Mouse (Mus musculus): Measurements from ENCODE around the gene Kif1c. TPM values are rescaled to one million over a fixed set of nuclear protein-coding genes. Genes with fewer than 3 reads are reported as not detected.

Kif1c gene
- polyA plus RNA-seq (2015; fragmentation: Nextera tagmentation; extraction: Ambion mirVana): 4.2 and 4.6 TPM in 2 replicates

DNA sequence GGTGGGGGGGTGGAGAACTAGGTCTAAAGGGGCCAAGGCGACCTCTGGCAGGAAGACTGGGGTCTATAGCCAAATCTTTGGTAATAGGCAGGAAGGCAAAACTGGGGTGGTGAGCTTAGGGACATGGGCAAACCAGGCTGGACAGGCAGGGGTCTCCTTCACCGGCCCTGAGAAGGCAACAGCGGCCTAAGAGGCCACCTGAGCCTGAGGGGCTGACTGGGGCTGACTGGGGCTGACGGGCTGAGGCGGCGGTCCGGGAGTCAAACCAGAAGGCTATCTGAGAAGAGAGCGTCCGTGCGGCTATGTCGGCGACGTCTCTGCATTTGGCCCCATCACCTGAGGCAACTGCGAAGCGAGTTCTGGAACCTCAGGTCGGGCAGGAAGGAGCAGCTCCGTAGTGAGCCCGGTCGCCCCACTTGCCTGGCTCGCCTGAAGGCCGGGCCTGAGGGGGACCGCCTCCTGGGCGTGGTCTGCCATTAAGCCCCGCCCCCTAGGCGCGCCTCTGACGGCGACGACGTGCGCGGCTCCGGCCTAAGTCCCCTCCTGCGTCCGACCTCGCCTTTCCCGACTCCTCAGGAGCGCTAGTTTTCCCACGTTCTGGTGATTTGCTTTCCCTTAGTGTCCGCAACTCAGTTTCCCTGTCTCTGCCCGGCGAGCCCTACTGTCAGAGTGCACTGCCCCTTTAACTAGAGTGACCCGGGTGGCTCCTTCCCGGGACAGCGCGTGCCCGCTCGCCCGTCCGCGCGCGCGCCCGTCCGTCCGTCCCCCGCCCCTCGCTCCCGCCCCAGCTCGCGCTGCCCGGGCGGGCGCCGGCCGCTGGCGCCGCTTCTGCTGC lies at the start of gene Kif1c, which contains the start of gene Inca1:
Kif1c (plus strand) TSS at position 827 of the 835 bp plus-strand sequence.
Inca1 (minus strand) TSS at position 434 of the 835 bp plus-strand sequence.
- 1% methylated on average over 57 of the region's 69 CpGs for WGBS
- peak within 1 kb of the TSS; percentile 80 for H3K4me2 ChIP-seq
- peak within 1 kb of the TSS; percentile 88 for H3K9ac ChIP-seq
- peak within 1 kb of the TSS; percentile 85 for H3K4me3 ChIP-seq (replicated peaks)
- peak; percentile 95 for ATAC-seq (ENCODE audit: insufficient read depth, low FRiP score, low read depth)
- H3K9me3 ChIP-seq: no peaks in the 10 kb centered on the region
- H3K27me3 ChIP-seq (replicated peaks): no peaks in the 10 kb centered on the region
- peaks cover 19% of the 10 kb centered on the region for H3K4me1 ChIP-seq
- peaks cover 13% of the 10 kb centered on the region for H3K36me3 ChIP-seq
- H3K27ac ChIP-seq: peak within 1 kb of the TSS; percentile 94

GRCm38 (mm10) chr11:70651391-70651790 lies 49.0 kb upstream of the Kif1c start:
- H3K36me3 ChIP-seq: peaks cover 36% of the 10 kb centered on the region
- no peak for ATAC-seq (ENCODE audit: insufficient read depth, low FRiP score, low read depth)

GRCm38 (mm10) chr11:70652029-70652883 lies 48.1 kb upstream of the Kif1c start:
- Histone ChIP-seq H3K4me1 (peaks cover 58% of the 10 kb centered on the region), H3K27me3 (replicated peaks) (no peaks in the 10 kb centered on the region), H3K27ac (peak overlapping the region; percentile 97), H3K4me2 (peak overlapping the region; percentile 94), H3K36me3 (peaks cover 36% of the 10 kb centered on the region), H3K9me3 (no peaks in the 10 kb centered on the region), H3K4me3 (replicated peaks) (peak overlapping the region; percentile 73), H3K9ac (peak overlapping the region; percentile 89)
- WGBS: 46% methylated on average over 12 of the region's 12 CpGs
- ATAC-seq (ENCODE audit: insufficient read depth, low FRiP score, low read depth): no peak

More at GRCm38 (mm10) chr11:70651391-70651790, 49.0 kb upstream of the Kif1c start:
- Histone ChIP-seq H3K27me3 (replicated peaks) (no peaks in the 10 kb centered on the region), H3K9me3 (no peaks in the 10 kb centered on the region), H3K27ac (peak overlapping the region; percentile 97), H3K9ac (no peak overlapping the region), H3K4me1 (peaks cover 50% of the 10 kb centered on the region), H3K4me3 (replicated peaks) (peak overlapping the region; percentile 5), H3K4me2 (peak overlapping the region; percentile 94)
- 54% methylated on average over 2 of the region's 2 CpGs for WGBS

DNA sequence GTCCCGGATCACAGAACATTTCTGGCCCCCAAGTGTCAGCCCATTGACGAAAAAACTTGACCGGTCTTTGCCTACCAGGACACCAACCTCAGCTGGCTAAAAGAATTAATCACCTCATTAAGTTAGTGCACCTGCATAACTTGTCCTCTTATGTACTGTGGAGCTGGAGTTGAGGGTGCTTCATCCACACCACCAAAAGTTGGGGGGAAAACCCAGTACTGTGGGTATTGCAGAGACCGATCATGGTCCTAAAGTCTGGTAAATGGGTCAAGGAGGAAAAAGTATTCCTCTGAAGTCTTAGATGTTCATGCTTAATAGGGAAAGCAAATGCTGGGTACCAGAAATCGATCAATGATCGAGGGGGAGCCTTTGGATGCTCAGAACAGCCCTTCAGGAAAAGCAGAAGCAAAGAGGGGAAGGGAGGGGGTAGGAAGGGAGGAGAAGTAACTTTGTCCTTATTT lies 47.4 kb upstream of the Kif1c start:
- Histone ChIP-seq H3K36me3 (peaks cover 36% of the 10 kb centered on the region), H3K9ac (peak overlapping the region; percentile 89), H3K4me2 (peak overlapping the region; percentile 94), H3K9me3 (no peaks in the 10 kb centered on the region), H3K4me1 (peaks cover 61% of the 10 kb centered on the region), H3K4me3 (replicated peaks) (peak overlapping the region; percentile 73), H3K27ac (peak overlapping the region; percentile 97), H3K27me3 (replicated peaks) (no peaks in the 10 kb centered on the region)
- WGBS: 34% methylated on average over 6 of the region's 6 CpGs
- ATAC-seq (ENCODE audit: insufficient read depth, low FRiP score, low read depth): no peak

DNA sequence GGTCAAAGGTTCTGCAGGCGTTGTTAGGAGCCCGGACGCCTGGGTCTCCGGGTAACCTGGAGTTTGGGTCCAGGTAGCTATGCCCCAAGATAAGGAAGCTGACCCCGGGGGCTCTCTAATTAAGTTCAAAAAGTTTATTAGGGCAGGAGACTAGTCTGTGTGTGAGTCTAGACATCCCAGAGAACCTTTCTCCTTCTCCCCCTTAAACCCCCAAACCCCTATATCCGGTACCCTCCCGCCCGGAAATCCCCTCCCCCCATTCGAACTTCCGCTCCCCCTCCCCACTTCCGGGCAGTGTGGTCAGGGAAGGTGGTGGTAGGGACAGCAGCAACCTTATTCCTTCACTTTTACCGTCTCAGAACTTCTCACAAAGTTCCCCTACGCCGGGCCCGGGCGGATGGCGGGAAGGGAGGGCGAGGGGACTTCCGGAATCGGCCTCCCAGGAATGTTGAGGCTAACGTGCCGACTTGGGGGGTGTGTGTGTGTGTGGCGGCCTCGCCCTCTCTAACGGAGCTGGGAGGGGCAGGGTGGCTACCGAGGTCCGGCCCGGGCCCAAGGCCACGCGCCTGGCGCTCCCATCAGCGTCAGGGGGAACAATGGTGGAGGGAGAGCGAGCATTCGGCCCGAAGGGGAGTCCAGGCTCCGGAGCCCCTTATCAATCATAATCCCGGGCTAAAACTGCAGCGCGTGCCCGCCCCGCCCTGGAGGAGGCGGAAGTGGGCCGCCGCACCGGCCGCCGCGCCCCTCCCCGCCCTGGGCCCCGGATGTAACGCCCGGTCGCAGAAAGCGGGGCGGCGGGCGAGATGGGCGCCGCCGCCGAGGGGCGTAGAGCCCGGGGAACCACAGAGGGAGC lies 46.8 kb upstream of the Kif1c start:
- peak overlapping the region; percentile 73 for H3K4me3 ChIP-seq (replicated peaks)
- no peaks in the 10 kb centered on the region for H3K9me3 ChIP-seq
- under 1% methylated on average over 58 of the region's 63 CpGs for WGBS
- peak overlapping the region; percentile 94 for H3K4me2 ChIP-seq
- peak overlapping the region; percentile 89 for H3K9ac ChIP-seq
- peak overlapping the region; percentile 97 for H3K27ac ChIP-seq
- peak; percentile 45; the same call in 1 of the 2 replicates for ATAC-seq (ENCODE audit: insufficient read depth, low FRiP score, low read depth)
- H3K36me3 ChIP-seq: peaks cover 35% of the 10 kb centered on the region
- H3K4me1 ChIP-seq: peaks cover 62% of the 10 kb centered on the region
- H3K27me3 ChIP-seq (replicated peaks): no peaks in the 10 kb centered on the region

DNA sequence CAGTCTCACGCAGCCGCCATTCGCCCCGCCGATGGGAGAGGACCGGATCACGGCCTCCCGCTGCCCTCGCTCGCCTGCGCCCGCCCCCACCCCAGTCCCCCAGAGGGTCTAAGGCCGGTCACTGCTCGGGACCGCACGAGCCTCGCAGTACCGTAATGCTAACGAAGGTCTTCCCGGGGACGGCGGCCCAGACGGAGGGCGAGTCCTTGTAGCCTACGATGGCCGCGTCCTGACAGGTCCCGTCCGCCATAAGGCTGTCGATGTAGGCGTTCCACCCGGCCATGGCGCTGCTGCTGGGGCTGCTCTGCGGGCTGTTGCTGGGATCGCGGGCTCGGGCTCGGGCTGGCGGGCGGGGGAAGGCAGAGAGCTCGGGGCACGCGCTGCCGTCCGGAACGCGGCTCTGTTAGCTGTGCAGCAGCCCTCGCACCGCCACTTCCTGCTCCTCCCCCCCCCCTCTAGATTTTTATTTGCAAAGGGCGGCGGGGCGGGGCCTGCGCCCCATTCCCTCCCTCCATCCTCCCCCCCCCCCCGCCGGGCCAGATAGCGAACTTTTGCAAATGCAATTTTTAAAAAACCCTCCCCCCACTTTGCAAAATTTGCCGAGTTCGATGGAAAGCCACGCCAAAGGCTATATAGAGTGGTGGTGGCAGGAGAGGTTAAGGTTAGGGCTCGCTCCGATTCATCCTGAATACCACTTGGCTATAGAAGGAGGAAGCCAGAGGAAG lies 46.0 kb upstream of the Kif1c start, which contains the start of gene Pfn1:
Pfn1 (minus strand) TSS at position 447 of the 725 bp plus-strand sequence.
- peaks cover 58% of the 10 kb centered on the region for H3K4me1 ChIP-seq
- peak within 1 kb of the TSS; percentile 97 for H3K27ac ChIP-seq
- 0% methylated on average over 55 of the region's 61 CpGs for WGBS
- H3K4me3 ChIP-seq (replicated peaks): peak within 1 kb of the TSS; percentile 73
- no peaks in the 10 kb centered on the region for H3K9me3 ChIP-seq
- peak within 1 kb of the TSS; percentile 94 for H3K4me2 ChIP-seq
- H3K36me3 ChIP-seq: peaks cover 27% of the 10 kb centered on the region
- peak; percentile 13; the same call in 1 of the 2 replicates for ATAC-seq (ENCODE audit: insufficient read depth, low FRiP score, low read depth)
- no peaks in the 10 kb centered on the region for H3K27me3 ChIP-seq (replicated peaks)
- H3K9ac ChIP-seq: peak within 1 kb of the TSS; percentile 89

DNA sequence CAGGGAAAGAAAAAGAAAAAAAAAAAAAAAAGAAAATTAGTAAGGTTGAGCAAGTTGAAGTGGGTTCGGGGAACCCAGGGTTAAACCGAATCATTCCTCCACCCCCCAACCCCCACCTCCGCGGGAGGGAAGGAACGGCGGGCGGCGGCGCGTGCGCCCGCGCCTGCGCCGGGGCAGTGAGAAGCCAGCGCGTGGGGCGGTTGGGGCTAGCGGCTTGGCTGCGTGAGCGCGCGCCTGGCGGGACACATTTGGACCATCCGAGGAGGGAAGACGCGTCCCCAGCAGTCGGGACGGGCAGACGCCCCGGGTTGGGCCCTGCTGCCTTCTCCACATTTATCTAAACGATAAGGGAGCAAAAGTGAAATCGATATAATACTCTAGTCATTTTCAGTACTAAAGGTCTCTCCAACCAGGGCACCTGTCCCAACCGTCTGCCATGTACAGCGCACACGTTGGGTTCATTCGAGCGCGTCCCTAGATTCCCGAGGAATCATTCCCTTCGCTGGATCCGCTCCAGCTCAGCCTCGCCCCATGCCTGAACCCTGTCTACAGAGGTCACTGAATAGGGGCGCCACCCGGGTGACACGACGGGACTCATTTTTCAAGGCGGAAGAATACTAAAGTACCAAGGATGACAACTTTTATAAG lies 45.3 kb upstream of the Kif1c start:
- peak; percentile 44 for ATAC-seq (ENCODE audit: insufficient read depth, low FRiP score, low read depth)
- Histone ChIP-seq H3K27me3 (replicated peaks) (no peaks in the 10 kb centered on the region), H3K36me3 (peaks cover 20% of the 10 kb centered on the region), H3K4me1 (peaks cover 53% of the 10 kb centered on the region), H3K9me3 (no peaks in the 10 kb centered on the region), H3K4me2 (peak overlapping the region; percentile 94), H3K27ac (peak overlapping the region; percentile 97), H3K4me3 (replicated peaks) (peak overlapping the region; percentile 73), H3K9ac (peak overlapping the region; percentile 47; the same call in 1 of the 2 replicates)
- WGBS: under 1% methylated on average over 48 of the region's 48 CpGs

GRCm38 (mm10) chr11:70655571-70656455 lies 44.5 kb upstream of the Kif1c start:
- H3K27ac ChIP-seq: peak overlapping the region; percentile 97
- H3K9me3 ChIP-seq: no peaks in the 10 kb centered on the region
- peaks cover 47% of the 10 kb centered on the region for H3K4me1 ChIP-seq
- H3K9ac ChIP-seq: peak overlapping the region; percentile 47; the same call in 1 of the 2 replicates
- peak overlapping the region; percentile 73 for H3K4me3 ChIP-seq (replicated peaks)
- ATAC-seq (ENCODE audit: insufficient read depth, low FRiP score, low read depth): peak; percentile 27
- WGBS: 1% methylated on average over 61 of the region's 61 CpGs
- H3K4me2 ChIP-seq: peak overlapping the region; percentile 94
- H3K36me3 ChIP-seq: peaks cover 15% of the 10 kb centered on the region
- no peaks in the 10 kb centered on the region for H3K27me3 ChIP-seq (replicated peaks)

DNA sequence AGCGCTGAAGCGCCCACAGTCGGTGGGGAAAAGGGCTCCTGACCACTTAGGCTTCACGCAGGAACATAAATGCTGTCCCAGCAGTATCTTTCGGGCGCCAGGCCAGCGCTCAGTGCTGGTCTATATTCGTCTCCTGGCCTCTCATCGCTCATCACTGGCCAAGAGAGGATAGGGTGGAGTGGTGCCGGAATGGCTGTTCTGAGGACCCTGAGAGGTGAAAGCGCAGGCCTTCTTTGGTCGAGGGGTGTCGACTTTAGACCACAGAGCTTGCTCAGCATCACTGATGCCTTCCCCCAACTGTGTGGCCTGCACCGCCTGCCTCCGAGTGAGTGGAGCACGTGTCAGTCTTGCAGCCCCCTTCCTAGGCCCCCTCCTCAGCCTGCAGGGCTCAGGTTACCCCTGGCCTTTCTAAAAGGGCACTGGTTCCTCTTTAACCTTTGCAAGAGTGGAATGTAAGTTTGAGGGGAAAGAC lies 43.9 kb upstream of the Kif1c start:
- WGBS: 9% methylated on average over 16 of the region's 16 CpGs
- Histone ChIP-seq H3K27me3 (replicated peaks) (no peaks in the 10 kb centered on the region), H3K4me1 (peaks cover 40% of the 10 kb centered on the region), H3K27ac (peak overlapping the region; percentile 97), H3K9ac (peak overlapping the region; percentile 47; the same call in 1 of the 2 replicates), H3K9me3 (no peaks in the 10 kb centered on the region), H3K36me3 (peaks cover 12% of the 10 kb centered on the region; the same call in 1 of the 2 replicates), H3K4me3 (replicated peaks) (peak overlapping the region; percentile 73), H3K4me2 (peak overlapping the region; percentile 94)
- no peak for ATAC-seq (ENCODE audit: insufficient read depth, low FRiP score, low read depth)
